Mouse (Mus musculus) large intestine, adult 2 months (tissue): Measurements from ENCODE around the gene Phc2. TPM values are rescaled to one million over a fixed set of nuclear protein-coding genes. Genes with fewer than 3 reads are reported as not detected.

ENCODE experiments used
- DNase-seq: peaks from one replicate; pipeline ENCODE4 v3.0.0-alpha.2; 2012; ENCODE audit warnings: low read depth, low spot score
- WGBS: fragments of 180-500 bp; shearing (Covaris S2); methylation state at CpG from one replicate; pipeline ENCODE4 v1.1.7; 2018; 5-methylcytosine and 5-hydroxymethylcytosine counted together
- polyA plus RNA-seq: library from polyadenylated mRNA; depleted of rRNA; stranded (reverse); fragments of >200 nt; gene quantifications from 2 replicates; pipeline ENCODE4 v1.2.3, GENCODE M21; 2012

Phc2 gene
- polyA plus RNA-seq, 1 experiment: 79.9 TPM

DNA sequence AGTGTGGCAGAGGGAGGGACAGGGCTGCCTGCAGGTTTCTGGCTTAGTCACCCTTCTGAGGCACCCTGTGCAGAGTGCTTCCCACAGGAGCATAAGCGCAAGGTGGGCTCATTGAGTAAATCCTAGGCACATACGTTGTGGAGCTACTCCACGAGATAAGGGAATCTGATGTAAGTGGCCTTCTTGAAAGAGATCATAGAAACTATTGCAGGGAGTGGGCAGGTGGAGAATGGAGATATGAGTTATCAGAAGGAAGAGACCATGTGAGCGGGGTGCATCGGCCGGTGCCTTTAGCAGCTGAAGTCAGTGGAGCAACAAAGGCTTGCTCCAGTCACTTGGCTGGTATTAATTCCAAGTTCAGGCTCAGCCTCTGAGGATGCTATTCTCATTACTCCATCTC lies 105.5 kb downstream of the Phc2 start:
- DNase-seq: no peak
- 89% methylated on average over 6 of the region's 6 CpGs for WGBS

- 84% methylated on average over 20 of the region's 20 CpGs for WGBS
- no peak for DNase-seq
Observed at GRCm38 (mm10) chr4:128766929-128767328, 112.4 kb downstream of the Phc2 start.

DNA sequence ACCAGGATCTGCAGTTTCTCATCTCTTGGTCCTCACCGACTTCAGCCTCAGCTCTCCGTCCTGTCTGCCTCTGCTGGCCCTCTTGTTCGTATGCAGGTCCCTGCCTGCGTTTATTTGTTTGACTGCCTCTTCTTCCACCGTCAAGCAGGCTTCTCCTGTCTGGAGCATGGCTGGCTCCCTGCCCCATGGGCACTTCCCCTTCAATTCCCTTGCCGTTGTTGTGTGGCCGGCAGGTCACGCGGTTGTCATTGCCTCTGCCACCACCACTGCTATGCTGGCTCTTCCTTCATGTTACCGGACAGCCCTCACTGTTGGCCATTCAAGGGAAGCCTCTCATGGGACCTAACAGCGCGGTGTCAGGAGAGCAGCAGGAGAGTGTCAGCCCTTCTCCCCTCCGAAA lies 113.6 kb downstream of the Phc2 start:
- WGBS: 63% methylated on average over 13 of the region's 13 CpGs
- no peak for DNase-seq

GRCm38 (mm10) chr4:128769569-128770355 lies 115.3 kb downstream of the Phc2 start:
- WGBS: 67% methylated on average over 13 of the region's 13 CpGs

DNA sequence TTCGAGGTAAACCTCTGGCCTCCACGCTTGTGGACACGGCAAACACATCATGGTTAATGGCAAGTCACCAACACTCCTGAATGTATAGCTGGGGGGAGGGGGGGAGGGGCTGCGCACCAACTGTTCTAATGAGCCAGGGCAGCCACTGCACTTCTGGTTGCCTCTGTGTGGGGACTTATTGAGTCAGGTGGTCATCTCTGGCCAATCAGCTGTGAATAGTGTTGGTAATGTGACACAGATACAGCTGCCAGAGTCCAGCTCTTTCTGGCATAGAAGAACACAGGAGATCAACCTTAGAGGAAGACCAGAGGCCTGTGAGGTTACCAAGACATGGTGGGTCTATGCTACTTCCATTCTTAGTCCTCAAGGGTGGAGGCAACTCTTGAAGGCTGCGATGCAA lies 116.2 kb downstream of the Phc2 start:
- no peak for DNase-seq
- 54% methylated on average over 5 of the region's 5 CpGs for WGBS

More at GRCm38 (mm10) chr4:128769569-128770355, 115.3 kb downstream of the Phc2 start:
- DNase-seq: no peak

- WGBS: 92% methylated on average over 11 of the region's 11 CpGs
- DNase-seq: no peak
Observed at GRCm38 (mm10) chr4:128773820-128774219, 119.3 kb downstream of the Phc2 start.

DNA sequence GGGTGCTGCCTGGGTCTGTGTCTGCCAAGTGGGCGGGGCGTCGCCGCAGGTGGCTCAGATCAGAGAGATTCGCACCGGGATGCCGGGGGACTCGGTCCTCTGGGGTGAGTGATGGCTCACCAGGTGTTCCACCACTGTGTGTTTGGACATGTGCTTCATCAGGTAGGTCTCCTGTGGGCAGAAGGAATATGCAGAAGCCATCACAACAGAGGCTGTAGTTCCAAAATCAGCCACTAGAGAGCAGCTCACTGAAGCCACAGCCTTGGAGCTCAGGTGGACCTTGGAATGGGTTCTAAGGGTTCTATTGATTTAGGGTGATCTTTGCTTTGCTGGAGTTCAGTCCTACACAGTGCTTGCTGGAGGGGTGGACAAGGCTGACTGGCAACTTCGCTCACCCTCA lies 120.0 kb downstream of the Phc2 start:
- DNase-seq: no peak
- WGBS: 92% methylated on average over 9 of the region's 9 CpGs

DNA sequence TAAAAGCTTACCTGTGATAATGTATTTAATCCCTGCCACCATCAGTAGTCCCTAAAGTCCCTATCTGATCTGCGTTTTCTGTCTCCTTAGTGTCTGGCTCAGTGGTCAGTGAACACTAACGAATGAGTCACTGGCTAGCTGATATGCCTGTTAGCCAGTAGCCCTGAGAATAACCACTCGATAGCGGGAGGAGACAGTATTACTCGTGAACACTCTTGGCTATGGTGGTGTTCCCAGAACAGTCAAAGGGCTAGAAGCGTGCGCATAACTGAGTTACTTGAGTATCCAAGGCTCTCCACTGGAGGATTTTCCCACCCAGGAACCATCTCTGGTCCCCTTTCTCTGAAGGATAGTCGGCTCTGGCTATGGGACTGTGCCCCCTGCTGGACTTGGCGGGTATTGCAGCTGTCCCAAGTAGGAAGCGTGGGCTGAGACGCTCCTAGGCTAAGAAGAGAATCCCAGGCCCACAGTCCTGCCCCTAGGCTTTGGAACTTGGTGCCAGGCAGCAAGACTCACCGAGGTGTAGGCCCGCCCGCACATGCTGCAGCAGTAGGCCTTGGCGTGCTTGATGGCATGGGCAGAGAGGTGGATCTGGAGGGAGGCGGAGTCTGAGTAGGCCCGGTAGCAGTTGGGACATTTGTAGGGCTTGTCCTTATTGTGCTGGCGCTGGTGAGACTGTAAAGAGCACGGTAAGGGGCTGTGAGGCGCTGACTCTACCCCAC lies 122.2 kb downstream of the Phc2 start:
- WGBS: 49% methylated on average over 20 of the region's 20 CpGs

DNA sequence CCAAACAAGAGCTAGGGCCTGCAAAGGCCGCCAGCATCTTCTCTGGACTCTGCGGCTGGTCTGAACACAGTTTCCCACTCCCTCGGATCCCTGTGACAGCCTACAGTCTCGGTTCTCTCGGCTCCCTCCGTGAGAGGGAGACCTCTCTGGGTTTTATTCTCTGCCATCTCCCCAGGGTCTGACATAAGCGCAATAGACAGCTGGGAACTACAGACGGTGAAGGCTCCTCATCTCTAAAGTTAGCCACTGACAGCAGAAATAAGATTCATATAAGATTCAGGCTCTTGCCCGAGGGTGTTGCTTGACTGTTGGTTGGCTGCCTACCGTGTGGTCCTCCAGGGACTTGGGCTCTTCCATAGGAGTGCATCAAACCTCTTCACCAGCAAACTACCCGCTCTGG lies 123.1 kb downstream of the Phc2 start:
- WGBS: 93% methylated on average over 11 of the region's 11 CpGs

More for the DNA sequence above, 122.2 kb downstream of the Phc2 start:
- no peak for DNase-seq

GRCm38 (mm10) chr4:128782037-128782436 lies 127.5 kb downstream of the Phc2 start:
- no peak for DNase-seq
- WGBS: 84% methylated on average over 7 of the region's 7 CpGs

More for the DNA sequence above, 123.1 kb downstream of the Phc2 start:
- DNase-seq: no peak

GRCm38 (mm10) chr4:128782645-128783044 lies 128.1 kb downstream of the Phc2 start:
- DNase-seq: no peak
- WGBS: 74% methylated on average over 4 of the region's 4 CpGs

- WGBS: 86% methylated on average over 15 of the region's 15 CpGs
- no peak for DNase-seq
Observed at GRCm38 (mm10) chr4:128784950-128785631, 130.6 kb downstream of the Phc2 start.

DNA sequence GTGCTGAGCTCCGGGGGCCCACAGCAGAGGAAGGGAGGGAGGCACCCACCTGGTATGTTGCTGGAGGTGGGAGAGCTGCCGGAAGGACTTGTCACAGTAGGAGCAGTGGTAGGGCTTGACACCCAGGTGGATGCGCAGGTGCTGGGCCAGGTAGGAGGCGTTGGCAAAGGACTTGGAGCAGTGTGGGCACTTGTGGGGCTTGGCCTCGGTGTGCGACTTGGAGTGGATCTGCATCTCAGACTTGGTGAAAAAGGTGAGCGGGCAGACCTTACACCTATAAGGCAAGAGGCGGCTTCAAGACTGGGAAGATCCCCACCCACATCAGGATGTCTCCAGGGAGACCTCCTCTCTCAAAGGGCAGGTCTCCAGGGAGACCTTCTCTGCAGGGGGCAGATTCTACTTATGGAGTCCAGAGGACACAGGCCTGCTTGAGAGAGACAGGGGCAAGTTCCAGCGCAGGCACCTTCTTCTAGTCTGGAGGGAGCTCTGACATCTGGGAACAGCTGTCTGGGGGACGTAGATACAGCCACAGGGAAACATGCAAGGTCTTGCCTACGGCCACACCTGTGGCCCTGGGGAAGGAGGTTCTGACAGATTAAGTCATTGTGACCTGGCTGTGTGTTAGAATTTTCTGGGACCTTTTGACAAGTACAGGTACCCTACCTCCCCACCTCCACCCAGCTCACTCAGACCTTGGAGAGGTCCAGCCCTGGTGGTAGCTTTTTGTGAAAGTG lies 131.6 kb downstream of the Phc2 start:
- WGBS: 94% methylated on average over 11 of the region's 11 CpGs
- no peak for DNase-seq

GRCm38 (mm10) chr4:128787023-128787939 lies 132.8 kb downstream of the Phc2 start:
- 92% methylated on average over 24 of the region's 24 CpGs for WGBS
- DNase-seq: no peak

GRCm38 (mm10) chr4:128788108-128788507 lies 133.6 kb downstream of the Phc2 start:
- WGBS: 93% methylated on average over 4 of the region's 4 CpGs

DNA sequence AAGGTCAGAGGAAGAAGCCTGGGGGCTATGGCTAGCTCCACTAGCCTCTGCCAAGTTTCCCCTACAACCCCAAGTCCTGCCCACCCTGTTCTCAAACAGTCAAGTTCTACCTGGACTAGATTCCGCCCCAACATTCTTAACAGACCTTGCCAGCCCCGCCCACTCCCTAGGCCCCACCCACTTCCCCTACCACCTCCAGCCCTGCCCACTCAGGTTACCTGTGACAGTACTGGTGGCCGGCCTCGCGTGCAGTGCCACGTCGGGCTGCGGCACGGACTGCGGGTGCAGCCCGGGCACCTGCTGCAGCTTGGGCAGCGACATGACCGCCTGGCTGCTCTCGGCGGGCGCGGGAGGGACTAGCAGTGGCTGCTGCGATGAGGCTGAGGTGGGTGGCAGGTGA lies 135.1 kb downstream of the Phc2 start:
- no peak for DNase-seq
- WGBS: 36% methylated on average over 18 of the region's 18 CpGs

More at GRCm38 (mm10) chr4:128788108-128788507, 133.6 kb downstream of the Phc2 start:
- no peak for DNase-seq

- 11% methylated on average over 1 of the region's 1 CpGs for WGBS
Observed at GRCm38 (mm10) chr4:128793710-128794109, 139.2 kb downstream of the Phc2 start.

GRCm38 (mm10) chr4:128794198-128794597 lies 139.7 kb downstream of the Phc2 start:
- DNase-seq: no peak
- 44% methylated on average over 8 of the region's 8 CpGs for WGBS

More at GRCm38 (mm10) chr4:128793710-128794109, 139.2 kb downstream of the Phc2 start:
- no peak for DNase-seq

DNA sequence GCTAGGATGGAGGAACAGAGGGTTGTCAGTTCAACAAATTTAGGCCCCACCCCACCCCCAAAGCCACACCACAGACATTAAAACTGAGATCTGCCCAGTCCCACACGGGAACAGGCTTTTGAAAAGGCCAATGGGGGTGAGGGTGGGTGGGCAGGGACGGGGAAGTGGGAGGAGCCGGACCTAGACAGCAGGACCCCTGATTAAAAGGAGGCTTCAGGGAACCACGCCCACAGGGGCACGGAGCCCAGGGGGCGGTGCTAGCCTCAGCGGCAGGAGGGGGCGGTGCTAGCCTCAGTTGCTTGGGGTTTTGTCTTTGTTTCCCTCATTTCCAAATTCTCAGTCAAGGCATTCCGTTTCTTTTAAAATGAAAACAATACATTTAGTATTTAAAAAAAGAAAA lies 141.1 kb downstream of the Phc2 start:
- 44% methylated on average over 9 of the region's 9 CpGs for WGBS
- DNase-seq: no peak
